Mouse (Mus musculus): ENCODE data around the gene Cdc40. TPM values are rescaled to one million over a fixed set of nuclear protein-coding genes. Genes with fewer than 3 reads are reported as not detected.

Gene Cdc40
- polyA plus RNA-seq, 1 experiment = 3.7 TPM

DNA sequence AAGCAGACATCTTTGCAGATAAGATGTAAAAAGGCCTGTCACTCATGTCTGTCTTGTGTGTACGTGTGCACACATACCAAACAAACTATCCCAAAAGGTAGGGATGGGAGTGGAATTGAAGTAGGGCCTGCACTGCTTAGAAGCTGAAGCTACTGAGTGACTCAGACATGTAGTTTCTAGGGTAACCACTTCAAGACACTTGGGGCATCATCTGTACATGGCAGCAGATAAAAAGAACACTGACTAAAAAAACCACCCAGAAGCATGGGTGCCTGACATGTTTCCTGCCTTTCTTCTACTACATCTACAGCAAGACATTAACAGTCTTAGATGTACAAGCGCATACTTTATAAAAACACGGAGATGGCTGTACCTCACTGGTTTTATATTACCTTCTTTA lies 4.9 kb downstream of the Cdc40 start:
- peaks cover 65% of the 10 kb centered on the region for H3K4me1 ChIP-seq
- H3K27me3 ChIP-seq (replicated peaks) = no peaks in the 10 kb centered on the region
- no peaks in the 10 kb centered on the region for H3K9me3 ChIP-seq
- H3K36me3 ChIP-seq (replicated peaks; ENCODE audit: low read length) = peaks cover 59% of the 10 kb centered on the region
- TF ChIP-seq GATA1 (IDR thresholded peaks at IDR 0.05; ENCODE audit: borderline replicate concordance, low read length) (no peak), FLI1 (IDR thresholded peaks at IDR 0.05; ENCODE audit: low read length) (no peak)
- peak overlapping the region; percentile 3 for H3K4me3 ChIP-seq (replicated peaks)

DNA sequence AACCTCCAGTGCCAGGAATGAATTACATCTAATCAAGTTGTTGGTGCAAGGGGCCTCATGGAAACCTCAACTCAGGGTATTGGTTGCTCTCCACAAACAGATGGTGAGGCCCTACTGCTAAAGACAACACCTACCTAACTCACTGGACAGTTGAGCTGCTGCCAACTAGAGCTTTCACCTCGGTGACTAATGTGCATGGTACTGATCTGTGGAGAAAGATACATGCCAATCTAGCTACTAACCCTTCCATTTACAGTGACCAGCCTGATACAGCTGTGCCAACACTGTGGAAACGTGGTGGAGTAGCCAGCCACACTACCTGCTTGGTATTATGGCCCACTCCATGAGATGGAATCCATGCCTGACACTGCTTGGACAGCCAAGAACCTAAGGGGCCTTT lies 11.1 kb downstream of the Cdc40 start:
- Histone ChIP-seq H3K27me3 (replicated peaks) (no peaks in the 10 kb centered on the region), H3K36me3 (replicated peaks; ENCODE audit: low read length) (peaks cover 54% of the 10 kb centered on the region), H3K9me3 (no peaks in the 10 kb centered on the region)

DNA sequence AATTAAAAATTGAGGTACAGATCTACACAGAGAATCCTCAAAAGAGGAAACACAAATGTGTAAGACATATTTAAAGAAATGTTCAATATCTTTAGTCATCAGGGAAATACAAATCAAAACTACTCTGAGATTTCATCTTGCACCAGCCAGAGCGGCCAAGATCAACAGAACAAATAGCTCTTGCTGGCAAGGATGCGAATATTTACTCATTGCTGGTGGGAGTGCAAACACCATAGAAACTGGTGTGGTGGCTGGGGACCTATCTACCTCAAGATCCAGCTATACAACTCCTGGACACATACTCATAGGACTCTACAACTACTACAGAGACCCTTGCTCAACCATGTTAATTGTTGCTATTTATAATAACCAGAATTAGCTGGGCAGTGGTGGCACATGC lies 11.8 kb downstream of the Cdc40 start:
- Histone ChIP-seq H3K4me3 (replicated peaks) (no peak overlapping the region), H3K4me1 (peaks cover 60% of the 10 kb centered on the region), H3K36me3 (replicated peaks; ENCODE audit: low read length) (peaks cover 56% of the 10 kb centered on the region), H3K27me3 (replicated peaks) (no peaks in the 10 kb centered on the region), H3K9me3 (no peaks in the 10 kb centered on the region)
- TF ChIP-seq FLI1 (IDR thresholded peaks at IDR 0.05; ENCODE audit: low read length) (no peak), GATA1 (IDR thresholded peaks at IDR 0.05; ENCODE audit: borderline replicate concordance, low read length) (no peak)

More for the DNA sequence above, 11.1 kb downstream of the Cdc40 start:
- no peak for TF ChIP-seq FLI1 (IDR thresholded peaks at IDR 0.05; ENCODE audit: low read length)
- TF ChIP-seq GATA1 (IDR thresholded peaks at IDR 0.05; ENCODE audit: borderline replicate concordance, low read length) = no peak
- H3K4me1 ChIP-seq = peaks cover 64% of the 10 kb centered on the region
- H3K4me3 ChIP-seq (replicated peaks) = no peak overlapping the region

DNA sequence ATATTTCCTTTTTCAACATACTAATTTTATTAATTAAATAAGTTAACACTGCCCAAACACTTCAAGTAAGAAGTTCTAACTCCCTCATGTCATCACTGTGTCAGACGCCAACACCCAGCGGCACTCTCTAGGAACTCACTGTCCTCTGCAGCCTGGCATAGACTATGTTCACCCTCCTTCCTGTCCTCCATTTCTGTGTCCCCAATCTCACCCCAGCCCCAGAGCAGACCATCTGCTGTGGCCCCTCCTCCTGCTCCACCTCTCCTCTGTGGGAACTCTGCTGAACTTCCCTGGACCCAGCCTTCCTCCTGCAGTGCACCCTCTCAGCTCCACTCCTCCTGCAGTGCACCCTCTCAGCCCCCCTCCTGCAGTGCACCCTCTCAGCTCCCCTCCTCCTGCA lies 15.0 kb downstream of the Cdc40 start:
- TF ChIP-seq FLI1 (IDR thresholded peaks at IDR 0.05; ENCODE audit: low read length) (no peak), GATA1 (IDR thresholded peaks at IDR 0.05; ENCODE audit: borderline replicate concordance, low read length) (no peak)
- H3K36me3 ChIP-seq (replicated peaks; ENCODE audit: low read length) = peaks cover 60% of the 10 kb centered on the region

DNA sequence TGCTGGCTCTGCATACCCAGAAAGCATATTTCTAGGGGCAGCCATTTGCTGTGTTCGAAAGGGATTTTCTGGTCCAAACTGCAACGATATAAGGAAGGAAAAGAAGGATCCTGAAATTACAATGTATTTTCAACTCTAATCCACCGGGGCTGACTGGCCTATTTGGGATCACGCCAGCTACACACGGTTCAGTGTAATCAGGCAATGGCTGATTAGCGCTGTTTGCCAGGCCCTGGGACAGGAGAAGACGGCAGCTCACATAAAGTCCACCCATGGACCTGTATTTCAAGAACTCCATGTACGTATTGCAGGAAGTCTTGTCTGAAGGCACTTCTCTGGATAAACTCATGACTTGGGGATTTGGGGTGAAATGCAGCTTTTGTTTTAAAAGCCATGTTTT lies 25.5 kb downstream of the Cdc40 start:
- no peaks in the 10 kb centered on the region for H3K9me3 ChIP-seq
- H3K36me3 ChIP-seq (replicated peaks; ENCODE audit: low read length) = peaks cover 55% of the 10 kb centered on the region
- no peak overlapping the region for H3K4me3 ChIP-seq (replicated peaks)
- H3K27me3 ChIP-seq (replicated peaks) = no peaks in the 10 kb centered on the region
- TF ChIP-seq GATA1 (IDR thresholded peaks at IDR 0.05; ENCODE audit: borderline replicate concordance, low read length) (no peak), FLI1 (IDR thresholded peaks at IDR 0.05; ENCODE audit: low read length) (no peak)
- peaks cover 33% of the 10 kb centered on the region for H3K4me1 ChIP-seq

More for the DNA sequence above, 15.0 kb downstream of the Cdc40 start:
- H3K9me3 ChIP-seq = peaks cover 17% of the 10 kb centered on the region
- H3K27me3 ChIP-seq (replicated peaks) = no peaks in the 10 kb centered on the region
- H3K4me3 ChIP-seq (replicated peaks) = peak overlapping the region; percentile 3
- H3K4me1 ChIP-seq = peaks cover 43% of the 10 kb centered on the region

DNA sequence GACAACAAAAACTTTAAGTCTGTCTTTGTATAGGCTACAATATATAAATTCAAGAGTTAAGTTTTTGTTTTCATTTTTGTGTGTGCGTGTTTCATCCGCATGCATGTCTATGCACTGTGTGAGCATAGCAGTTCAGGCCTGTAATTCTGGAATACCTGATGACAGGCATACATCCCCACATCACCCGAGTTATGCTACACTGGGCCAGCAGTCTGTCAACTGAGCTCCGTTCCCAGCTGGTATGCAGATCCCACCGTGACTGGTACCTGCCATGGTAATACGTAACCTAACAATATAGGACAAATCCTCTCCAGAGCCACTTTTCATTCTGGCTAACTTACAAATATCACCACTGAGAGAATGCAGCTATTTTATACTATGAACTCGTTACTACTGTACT lies 26.4 kb downstream of the Cdc40 start:
- H3K4me1 ChIP-seq = peaks cover 33% of the 10 kb centered on the region
- H3K27me3 ChIP-seq (replicated peaks) = no peaks in the 10 kb centered on the region
- H3K9me3 ChIP-seq = no peaks in the 10 kb centered on the region
- TF ChIP-seq GATA1 (IDR thresholded peaks at IDR 0.05; ENCODE audit: borderline replicate concordance, low read length) (no peak), FLI1 (IDR thresholded peaks at IDR 0.05; ENCODE audit: low read length) (no peak)
- H3K36me3 ChIP-seq (replicated peaks; ENCODE audit: low read length) = peaks cover 54% of the 10 kb centered on the region
- H3K4me3 ChIP-seq (replicated peaks) = no peak overlapping the region

DNA sequence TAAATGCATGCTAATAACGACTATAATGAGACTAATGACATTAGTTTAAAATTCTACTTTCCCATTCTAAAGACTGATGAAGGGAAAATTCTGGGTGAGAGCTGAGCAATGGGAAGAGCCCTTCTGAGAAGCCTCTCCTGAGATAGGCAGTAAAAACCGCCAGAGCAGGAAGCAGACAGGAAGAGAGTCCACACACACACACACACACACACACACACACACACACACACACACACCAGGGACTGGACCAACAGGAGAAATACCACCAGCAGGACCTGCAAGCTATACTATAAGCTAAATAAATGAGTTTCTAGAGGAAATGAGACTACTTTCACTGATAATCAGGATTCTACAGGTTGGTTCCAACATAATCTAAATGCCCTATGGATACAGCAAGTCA lies 27.5 kb downstream of the Cdc40 start:
- Histone ChIP-seq H3K4me1 (peaks cover 40% of the 10 kb centered on the region), H3K27me3 (replicated peaks) (no peaks in the 10 kb centered on the region), H3K9me3 (no peaks in the 10 kb centered on the region), H3K36me3 (replicated peaks; ENCODE audit: low read length) (peaks cover 53% of the 10 kb centered on the region), H3K4me3 (replicated peaks) (no peak overlapping the region)
- TF ChIP-seq FLI1 (IDR thresholded peaks at IDR 0.05; ENCODE audit: low read length) (no peak), GATA1 (IDR thresholded peaks at IDR 0.05; ENCODE audit: borderline replicate concordance, low read length) (no peak)

DNA sequence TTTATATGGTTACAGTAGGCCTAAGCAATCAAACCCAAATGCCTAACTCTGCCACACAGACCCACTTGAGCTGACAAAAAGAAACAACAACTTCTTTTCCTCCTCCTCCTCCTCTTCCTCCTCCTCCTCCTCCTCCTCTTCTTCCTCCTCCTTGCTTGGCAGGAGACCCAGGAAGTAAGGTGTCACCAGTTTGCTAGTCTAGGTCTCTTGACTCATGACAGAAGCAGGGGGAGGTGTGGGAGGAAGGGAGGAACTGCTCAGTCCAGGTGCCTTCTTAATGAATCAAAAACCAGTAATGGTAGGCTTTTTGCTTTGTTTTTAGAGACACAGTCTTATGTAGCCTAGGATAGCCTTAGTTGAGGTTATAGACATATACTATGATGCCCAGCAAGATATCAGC lies 32.0 kb downstream of the Cdc40 start:
- Histone ChIP-seq H3K36me3 (replicated peaks; ENCODE audit: low read length) (peaks cover 77% of the 10 kb centered on the region), H3K27me3 (replicated peaks) (no peaks in the 10 kb centered on the region), H3K4me1 (peaks cover 38% of the 10 kb centered on the region), H3K9me3 (no peaks in the 10 kb centered on the region), H3K4me3 (replicated peaks) (no peak overlapping the region)
- TF ChIP-seq GATA1 (IDR thresholded peaks at IDR 0.05; ENCODE audit: borderline replicate concordance, low read length) = no peak
- no peak for TF ChIP-seq FLI1 (IDR thresholded peaks at IDR 0.05; ENCODE audit: low read length)

DNA sequence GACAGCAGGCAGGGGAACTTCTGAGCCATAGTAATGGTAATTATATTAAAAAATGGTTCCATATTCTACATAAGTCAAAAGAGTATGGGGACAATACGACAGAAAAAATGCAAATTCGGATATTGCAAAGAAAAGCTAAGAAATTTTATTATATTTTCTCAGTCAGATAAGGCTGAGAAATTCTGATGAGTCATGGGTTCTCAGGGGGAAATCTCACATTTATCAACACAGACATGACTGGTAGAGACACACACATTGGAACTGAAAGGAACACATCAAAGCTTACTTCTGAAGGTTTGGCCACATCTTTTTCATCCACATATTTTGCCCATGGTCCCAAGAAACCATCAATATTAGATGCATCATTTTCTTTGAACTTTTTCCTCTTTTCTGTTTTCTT lies 32.5 kb downstream of the Cdc40 start:
- H3K36me3 ChIP-seq (replicated peaks; ENCODE audit: low read length) = peaks cover 81% of the 10 kb centered on the region
- no peaks in the 10 kb centered on the region for H3K9me3 ChIP-seq
- TF ChIP-seq GATA1 (IDR thresholded peaks at IDR 0.05; ENCODE audit: borderline replicate concordance, low read length) (no peak), FLI1 (IDR thresholded peaks at IDR 0.05; ENCODE audit: low read length) (no peak)
- peaks cover 33% of the 10 kb centered on the region for H3K4me1 ChIP-seq
- no peaks in the 10 kb centered on the region for H3K27me3 ChIP-seq (replicated peaks)
- no peak overlapping the region for H3K4me3 ChIP-seq (replicated peaks)

DNA sequence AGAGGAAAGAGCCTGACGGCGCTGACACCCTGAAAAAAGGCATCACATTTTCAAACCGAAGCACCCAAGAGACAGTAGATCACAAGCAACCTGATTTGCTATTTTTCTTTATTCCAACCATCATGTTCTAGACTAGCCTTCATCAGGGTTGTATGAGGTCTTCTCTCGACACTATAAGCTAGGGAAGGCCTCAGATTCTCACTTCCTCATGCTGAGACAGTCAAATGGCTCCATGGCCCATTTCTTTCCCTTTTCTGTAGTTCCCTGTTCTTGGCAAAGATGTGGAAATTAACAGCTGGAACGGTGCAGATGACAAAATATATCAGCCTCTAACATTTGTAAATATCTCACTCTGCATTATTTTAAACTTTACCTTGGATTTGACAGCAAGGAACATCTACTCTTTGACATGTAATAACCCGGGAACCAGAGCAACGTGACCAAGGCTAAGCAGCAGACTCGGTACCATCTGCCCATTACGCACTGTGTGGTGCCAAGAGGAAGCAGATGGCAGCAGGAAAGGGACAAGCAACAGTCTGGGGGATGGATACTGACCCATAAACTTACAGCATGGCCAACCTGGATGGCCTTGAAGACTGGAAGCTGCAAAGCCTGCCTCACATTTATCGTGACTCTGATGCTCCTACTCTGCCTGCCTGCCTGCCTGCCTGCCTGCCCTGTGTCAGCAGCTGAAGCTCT lies 35.8 kb downstream of the Cdc40 start:
- Histone ChIP-seq H3K9me3 (no peaks in the 10 kb centered on the region), H3K36me3 (replicated peaks; ENCODE audit: low read length) (peaks cover 91% of the 10 kb centered on the region)
- TF ChIP-seq GATA1 (IDR thresholded peaks at IDR 0.05; ENCODE audit: borderline replicate concordance, low read length) = no peak
- TF ChIP-seq FLI1 (IDR thresholded peaks at IDR 0.05; ENCODE audit: low read length) = no peak

More for the DNA sequence above, 35.8 kb downstream of the Cdc40 start:
- no peaks in the 10 kb centered on the region for H3K27me3 ChIP-seq (replicated peaks)
- peaks cover 15% of the 10 kb centered on the region for H3K4me1 ChIP-seq
- H3K4me3 ChIP-seq (replicated peaks) = no peak overlapping the region

Data from megakaryocyte, embryonic 14.5 days (primary cell).